In the genomic region with DNA sequence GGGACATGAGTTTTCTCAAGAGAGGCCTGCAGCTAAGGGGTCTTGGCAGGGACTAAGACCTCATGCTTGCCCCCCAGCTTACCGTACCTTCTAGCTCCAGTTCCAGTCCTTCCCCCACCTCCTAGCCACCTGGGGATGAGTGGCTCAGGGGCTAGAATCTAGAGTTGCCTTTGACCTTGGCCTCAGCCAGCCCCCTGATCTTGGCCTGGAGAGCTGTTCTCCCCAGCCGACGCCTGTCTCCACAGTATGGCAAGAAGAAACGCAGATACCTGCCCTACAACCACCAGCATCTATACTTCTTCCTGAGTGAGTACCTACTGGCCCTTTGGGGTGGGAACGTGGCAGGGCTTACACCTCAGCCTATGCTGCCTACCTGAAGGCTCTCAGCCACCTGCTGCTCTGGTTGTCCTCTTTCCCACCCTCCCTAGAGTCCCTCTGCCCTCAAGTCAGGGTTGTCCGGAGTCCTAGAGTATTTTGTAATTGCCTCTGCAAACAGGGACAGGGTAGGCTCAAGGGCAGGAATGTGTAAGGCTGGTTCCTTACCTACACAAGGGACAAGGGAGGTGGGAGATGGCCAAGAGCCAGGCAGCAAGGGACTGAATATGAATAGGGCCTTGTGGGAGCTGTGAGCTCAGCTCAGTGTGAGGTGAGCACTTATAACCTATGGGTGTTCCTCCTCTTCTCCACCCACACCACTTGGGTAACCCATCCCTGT, we compare ENCODE assay signal across 12 mouse cellular contexts. TPM values are rescaled to one million over a fixed set of nuclear protein-coding genes. Genes with fewer than 3 reads are reported as not detected.
"Had no signal": no experiment of that assay in that cellular context is flagged by ENCODE, and none has a peak within 500 bp of the region (broad histone marks: within the 10 kb centered on the region; RNA-seq: fewer than 3 reads in every experiment).

No protein-coding gene starts in this region.

- H3K9ac ChIP-seq: limb, embryonic 13.5 days; liver, embryonic 13.5 days; neural tube, embryonic 12.5 days had no signal

- H3K4me2 ChIP-seq: limb, embryonic 13.5 days; liver, embryonic 13.5 days; neural tube, embryonic 12.5 days had no signal

- H3K4me1 ChIP-seq: neural tube, embryonic 12.5 days had no signal

- DNase-seq: kidney, adult 11 months; left cerebral cortex, postnatal 4 days; liver, embryonic 13.5 days; midbrain, embryonic 14.5 days; thymus, adult 2 months; thymus, postnatal 25 days had no signal

- H3K27ac ChIP-seq: hindbrain, postnatal 0 days; limb, embryonic 13.5 days; liver, embryonic 13.5 days; midbrain, embryonic 10.5 days; neural tube, embryonic 12.5 days had no signal

- H3K36me3 ChIP-seq: neural tube, embryonic 12.5 days had no signal

- H3K27me3 ChIP-seq: limb, embryonic 13.5 days; neural tube, embryonic 12.5 days had no signal

- H3K9me3 ChIP-seq: limb, embryonic 13.5 days; liver, embryonic 13.5 days; midbrain, embryonic 10.5 days; neural tube, embryonic 12.5 days had no signal

- ATAC-seq: hindbrain, postnatal 0 days had no signal

- H3K4me3 ChIP-seq: limb, embryonic 13.5 days; liver, embryonic 13.5 days; midbrain, embryonic 10.5 days; neural tube, embryonic 12.5 days had no signal

RNA-seq across cellular contexts. Expression of gene Fads3, which starts 13.1 kb away (rescaled TPM):
- total RNA-seq: neutrophil, adult 5-6 weeks had no signal

RNA-seq across cellular contexts. Expression of gene Rab3il1, which starts 53.0 kb away (rescaled TPM):
- total RNA-seq: neutrophil, adult 5-6 weeks had no signal

RNA-seq across cellular contexts. Expression of gene Best1, which starts 53.1 kb away (rescaled TPM):
- total RNA-seq: megakaryocyte, adult 5-6 weeks had no signal
